Mouse (Mus musculus) embryonic fibroblast, embryonic 13.5 days (primary cell): ENCODE measurements at regions not wholly inside any gene's neighbourhood (a gene's known extent, or its start where the extent isn't known, plus 50 kb on each side); places are given as distances from the start of the nearest gene placed in this dataset.

Experiments
- CTCF ChIP-seq: IDR thresholded peaks from 2 replicates; pipeline ENCODE4 v1.5.1; 2011; ENCODE audit warnings: mild to moderate bottlenecking, control low read depth, low read length, moderate library complexity, borderline replicate concordance; ENCODE audit not compliant: insufficient read depth
- POLR2A ChIP-seq: IDR thresholded peaks from 2 replicates; pipeline ENCODE4 v1.6.1; 2011; ENCODE audit warnings: low read depth, mild to moderate bottlenecking, control low read depth, low read length, moderate library complexity

DNA sequence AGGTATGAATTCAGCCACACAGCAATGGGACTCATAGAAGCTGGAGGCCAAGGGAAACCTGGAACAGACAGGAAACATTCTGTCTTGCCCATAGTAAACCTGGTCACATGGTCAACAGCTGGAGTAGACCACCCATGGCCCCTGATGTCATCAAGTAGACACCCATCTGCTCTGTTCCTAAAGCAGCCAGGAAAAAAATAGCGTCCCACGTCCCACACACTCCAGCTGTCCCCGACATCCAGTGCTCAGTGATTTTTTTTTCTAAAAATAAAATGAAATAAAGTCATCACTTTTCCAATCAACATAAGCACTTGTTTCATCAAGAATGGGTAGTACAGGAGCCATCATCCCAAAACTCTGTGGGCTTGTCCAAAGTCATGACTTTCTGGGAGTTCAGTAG lies 326.7 kb downstream of the Rnf144a start:
- TF ChIP-seq CTCF, result no peak
- TF ChIP-seq POLR2A, result no peak
